ENCODE assay signal across 8 mouse cellular contexts in the genomic region with DNA sequence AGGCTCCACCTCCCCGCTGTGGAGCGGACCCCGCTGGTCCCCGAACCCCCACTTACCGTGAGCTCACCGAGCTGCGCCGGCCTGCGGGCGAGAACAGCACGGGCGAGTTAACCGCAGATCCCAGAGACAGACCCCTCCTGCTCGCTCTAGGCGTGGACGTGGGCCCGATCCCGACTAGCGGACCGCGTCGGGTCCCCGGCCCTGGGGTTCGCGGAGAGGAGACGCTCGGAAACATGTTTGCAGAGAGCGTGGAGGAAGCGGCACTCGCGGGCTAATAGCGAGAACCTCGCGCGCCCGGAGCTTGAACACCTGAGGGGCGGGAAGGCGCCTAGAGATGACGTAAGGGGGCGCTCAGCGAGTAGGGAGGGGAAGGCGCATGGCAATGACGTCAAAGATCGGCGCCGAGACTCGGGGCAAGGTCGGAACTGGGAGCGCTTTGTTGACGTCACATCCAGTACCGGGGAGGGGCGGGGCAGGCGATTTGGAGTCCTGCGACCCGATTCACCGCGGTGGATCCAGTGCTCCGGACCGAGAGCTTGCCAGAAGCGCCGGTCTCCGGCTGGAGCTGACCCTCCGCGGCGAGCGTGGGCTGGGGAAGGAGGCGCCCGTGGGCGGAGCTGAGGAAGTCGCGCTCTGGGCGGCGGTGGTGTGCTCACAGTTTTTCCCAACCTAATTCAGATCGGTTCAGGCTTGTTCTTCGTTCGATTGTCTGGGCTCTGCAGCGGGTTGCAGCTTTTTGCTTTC. TPM values are rescaled to one million over a fixed set of nuclear protein-coding genes. Genes with fewer than 3 reads are reported as not detected.
DNase-seq lines count a peak whose midpoint lies in the region; ATAC-seq and TF ChIP-seq lines count a peak whose summit lies in the region.

Nup133 (minus strand) TSS at position 324 of the 744 bp plus-strand sequence.

- peak within 1 kb of the TSS; percentile 99 for H3K4me3 ChIP-seq in forebrain, embryonic 10.5 days
- peak within 1 kb of the TSS; percentile 100 for H3K4me3 ChIP-seq in heart, embryonic 15.5 days
- peak within 1 kb of the TSS; percentile 89 to 95 for H3K4me3 ChIP-seq in liver, embryonic 14.5 days (ENCODE audit: insufficient read depth in 1 of 2, low read depth in 2 of 2, low read length in 2 of 2)
- H3K4me3 ChIP-seq in neural tube, embryonic 11.5 days (ENCODE audit: low read depth, low read length): peak within 1 kb of the TSS; percentile 99
- peak within 1 kb of the TSS; percentile 77 for H3K4me3 ChIP-seq in stomach, postnatal 0 days (ENCODE audit: low read depth, low read length)

- DNase-seq in CD8-positive naive resting alpha-beta T cell, adult 2 months (ENCODE audit: low read depth in 2 of 2, low spot score in 2 of 2): peak; percentile 98 to 99
- peak; percentile 100 for DNase-seq in c-Kit-positive CD71-negative TER-119-negative erythroid progenitor cells, embryonic 14.5 days (ENCODE audit: low read depth)
- DNase-seq in forebrain, embryonic 10.5 days (ENCODE audit: extremely low spot score, low spot score): peak; percentile 99
- peak; percentile 100 for DNase-seq in kidney, postnatal 25 days
- DNase-seq in liver, embryonic 14.5 days (ENCODE audit: low read depth in 3 of 3, low spot score in 3 of 3): peak; percentile 96 to 98 (median 97)
- peak; percentile 99 for DNase-seq in neural tube, embryonic 11.5 days (ENCODE audit: low spot score)
- peak; percentile 100 for DNase-seq in stomach, postnatal 0 days (ENCODE audit: low spot score)

- peak within 1 kb of the TSS; percentile 92 for H3K4me2 ChIP-seq in heart, embryonic 15.5 days
- peak within 1 kb of the TSS; percentile 68 for H3K4me2 ChIP-seq in liver, embryonic 14.5 days (ENCODE audit: low read depth)
- peak within 1 kb of the TSS; percentile 88 for H3K4me2 ChIP-seq in neural tube, embryonic 11.5 days (ENCODE audit: low read depth)
- H3K4me2 ChIP-seq in stomach, postnatal 0 days (replicated peaks; ENCODE audit: low read depth): peak within 1 kb of the TSS; percentile 93

- H3K9me3 ChIP-seq in forebrain, embryonic 10.5 days: no peaks in the 10 kb centered on the region
- no peaks in the 10 kb centered on the region for H3K9me3 ChIP-seq in heart, embryonic 15.5 days (replicated peaks)
- no peaks in the 10 kb centered on the region for H3K9me3 ChIP-seq in liver, embryonic 14.5 days (ENCODE audit: control insufficient read depth, low read length)
- no peaks in the 10 kb centered on the region for H3K9me3 ChIP-seq in neural tube, embryonic 11.5 days (ENCODE audit: control insufficient read depth, low read length)
- H3K9me3 ChIP-seq in stomach, postnatal 0 days (ENCODE audit: control insufficient read depth, low read length): no peaks in the 10 kb centered on the region

- peak within 1 kb of the TSS; percentile 95 for H3K9ac ChIP-seq in heart, embryonic 15.5 days
- H3K9ac ChIP-seq in liver, embryonic 14.5 days (replicated peaks): peak within 1 kb of the TSS; percentile 88
- peak within 1 kb of the TSS; percentile 77 for H3K9ac ChIP-seq in neural tube, embryonic 11.5 days (ENCODE audit: low read length)
- H3K9ac ChIP-seq in stomach, postnatal 0 days (ENCODE audit: low read length): peak within 1 kb of the TSS; percentile 87

- H3K4me1 ChIP-seq in forebrain, embryonic 10.5 days: peaks cover 20% of the 10 kb centered on the region
- peaks cover 11% of the 10 kb centered on the region for H3K4me1 ChIP-seq in heart, embryonic 15.5 days (replicated peaks)
- peaks cover 3 to 9% of the 10 kb centered on the region in 2 experiments for H3K4me1 ChIP-seq in liver, embryonic 14.5 days (replicated peaks; ENCODE audit: control insufficient read depth in 2 of 2, insufficient read depth in 2 of 2, low read length in 1 of 2)
- H3K4me1 ChIP-seq in neural tube, embryonic 11.5 days (ENCODE audit: control insufficient read depth, insufficient read depth, low read length): peaks cover 8% of the 10 kb centered on the region
- H3K4me1 ChIP-seq in stomach, postnatal 0 days (replicated peaks; ENCODE audit: control insufficient read depth, insufficient read depth): no peaks in the 10 kb centered on the region; the same call in 1 of the 2 replicates

- TF ChIP-seq EP300 in liver, embryonic 14.5 days (IDR thresholded peaks at IDR 0.05; ENCODE audit: low read depth): no peak
- TF ChIP-seq EP300 in stomach, postnatal 0 days (optimal IDR thresholded peaks at IDR 0.05): no peak

- peaks cover 42% of the 10 kb centered on the region for H3K36me3 ChIP-seq in forebrain, embryonic 10.5 days (replicated peaks)
- peaks cover 26% of the 10 kb centered on the region; the same call in 1 of the 2 replicates for H3K36me3 ChIP-seq in heart, embryonic 15.5 days
- peaks cover 60% of the 10 kb centered on the region for H3K36me3 ChIP-seq in liver, embryonic 14.5 days (replicated peaks; ENCODE audit: control insufficient read depth, insufficient read depth, low read depth)
- peaks cover 3% of the 10 kb centered on the region; the same call in 1 of the 2 replicates for H3K36me3 ChIP-seq in neural tube, embryonic 11.5 days (ENCODE audit: control insufficient read depth, insufficient read depth, low read length)
- H3K36me3 ChIP-seq in stomach, postnatal 0 days (ENCODE audit: control insufficient read depth, insufficient read depth, low read length): peaks cover 7% of the 10 kb centered on the region; the same call in 1 of the 2 replicates

- no peak for TF ChIP-seq CTCF in liver, embryonic 14.5 days (IDR thresholded peaks at IDR 0.05; ENCODE audit: low read depth)
- no peak for TF ChIP-seq CTCF in stomach, postnatal 0 days (IDR thresholded peaks at IDR 0.05; ENCODE audit: low read depth)

- peak; percentile 92 for ATAC-seq in heart, embryonic 15.5 days (replicated peaks; ENCODE audit: insufficient number of reproducible peaks, insufficient read depth, low FRiP score, low read depth)
- ATAC-seq in liver, embryonic 14.5 days (ENCODE audit: insufficient read depth): peak; percentile 80
- ATAC-seq in neural tube, embryonic 11.5 days (ENCODE audit: insufficient read depth, low FRiP score, low TSS enrichment): peak; percentile 84
- peak; percentile 87 for ATAC-seq in stomach, postnatal 0 days (ENCODE audit: low FRiP score, low TSS enrichment)

- peak within 1 kb of the TSS; percentile 87 for H3K27ac ChIP-seq in forebrain, embryonic 10.5 days
- peak within 1 kb of the TSS; percentile 89 for H3K27ac ChIP-seq in heart, embryonic 15.5 days
- peak within 1 kb of the TSS; percentile 48 for H3K27ac ChIP-seq in liver, embryonic 14.5 days
- H3K27ac ChIP-seq in neural tube, embryonic 11.5 days (ENCODE audit: low read depth, low read length): peak within 1 kb of the TSS; percentile 45; the same call in 1 of the 2 replicates
- H3K27ac ChIP-seq in stomach, postnatal 0 days (replicated peaks): peak within 1 kb of the TSS; percentile 94

- WGBS in forebrain, embryonic 10.5 days: under 1% methylated on average over 77 of the region's 77 CpGs
- WGBS in heart, embryonic 15.5 days: under 1% methylated on average over 77 of the region's 77 CpGs
- under 1% methylated on average over 77 of the region's 77 CpGs for WGBS in liver, embryonic 14.5 days (ENCODE audit: insufficient replicate concordance)
- under 1% methylated on average over 76 of the region's 77 CpGs for WGBS in neural tube, embryonic 11.5 days
- WGBS in stomach, postnatal 0 days: under 1% methylated on average over 77 of the region's 77 CpGs

- no peaks in the 10 kb centered on the region for H3K27me3 ChIP-seq in forebrain, embryonic 10.5 days (ENCODE audit: poor library complexity, severe bottlenecking)
- no peaks in the 10 kb centered on the region for H3K27me3 ChIP-seq in heart, embryonic 15.5 days
- no peaks in the 10 kb centered on the region for H3K27me3 ChIP-seq in liver, embryonic 14.5 days (ENCODE audit: control insufficient read depth, insufficient read depth, low read length)
- H3K27me3 ChIP-seq in neural tube, embryonic 11.5 days (ENCODE audit: control insufficient read depth, insufficient read depth, low read length): no peaks in the 10 kb centered on the region
- no peaks in the 10 kb centered on the region for H3K27me3 ChIP-seq in stomach, postnatal 0 days (ENCODE audit: control insufficient read depth, insufficient read depth, low read length)

RNA-seq across cellular contexts. Expression of gene Nup133, which starts in this region (rescaled TPM):
- polyA plus RNA-seq in forebrain, embryonic 10.5 days (2016; fragmentation: Nextera tagmentation; extraction: Ambion mirVana): 60.5 and 62.8 TPM in 2 replicates
- polyA plus RNA-seq in heart, embryonic 15.5 days (2015; fragmentation: Nextera tagmentation; extraction: Ambion mirVana): 21.1 and 25.4 TPM in 2 replicates
- 13.7 and 17.6 TPM in 2 replicates for polyA plus RNA-seq in liver, embryonic 14.5 days (2012; rRNA removed)
- polyA plus RNA-seq in liver, embryonic 14.5 days (2014; fragmentation: Nextera tagmentation; extraction: Ambion mirVana): 23.3 and 27.8 TPM in 2 replicates
- 49.8 and 52.3 TPM in 2 replicates for polyA plus RNA-seq in neural tube, embryonic 11.5 days (2014; fragmentation: Nextera tagmentation; extraction: Ambion mirVana)
- polyA plus RNA-seq in stomach, postnatal 0 days (2015; fragmentation: Nextera tagmentation; extraction: Ambion mirVana): 8.2 and 8.5 TPM in 2 replicates

Comparison
In these comparisons a context has a peak if more than half of its experiments do, and no peak if none do; other contexts are left out.
1. Peak in every context shown above with its lines: DNase-seq, ATAC-seq, H3K4me3 ChIP-seq and H3K27ac ChIP-seq.